Mouse (Mus musculus): ENCODE measurements around the gene Acbd4. TPM values are rescaled to one million over a fixed set of nuclear protein-coding genes. Genes with fewer than 3 reads are reported as not detected.

The Acbd4 gene
- total RNA-seq, 2 experiments from 2014 or later, result 58.4 to 64.4 TPM

DNA sequence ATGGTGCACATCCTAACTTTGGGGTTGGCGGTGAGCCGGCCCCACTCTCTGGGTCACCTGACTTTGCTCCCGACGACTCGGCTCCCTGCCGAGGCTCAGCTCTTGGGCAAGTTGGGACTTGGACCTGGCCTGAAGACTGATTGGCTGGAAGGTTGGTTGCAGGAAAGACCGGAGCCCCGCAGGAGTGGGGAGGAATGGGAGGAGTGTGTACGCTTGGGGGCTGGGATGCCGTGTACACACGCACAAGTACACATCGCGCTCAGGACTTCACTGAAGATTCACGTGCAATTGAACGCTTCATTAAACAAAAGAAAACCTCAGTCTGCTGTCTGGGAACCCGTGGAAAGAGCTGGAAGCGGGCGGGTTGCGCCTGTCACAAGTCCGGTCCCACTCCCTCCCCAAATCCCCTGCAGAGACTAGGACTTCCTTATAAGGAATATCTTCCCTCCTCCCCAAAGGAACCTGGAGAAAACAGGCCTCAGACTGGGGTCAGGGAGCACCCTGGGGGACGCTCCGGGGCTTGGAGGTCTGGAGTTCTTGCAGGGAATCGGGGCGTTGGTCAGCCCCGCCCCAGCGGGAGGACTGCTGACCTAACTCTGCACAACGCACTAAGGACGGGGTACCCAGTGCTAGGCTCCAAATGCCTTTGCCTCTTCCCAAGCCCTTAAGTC lies 10.5 kb downstream of the Acbd4 start:
- DNase-seq (ENCODE audit: low spot score in 2 of 2), result peak; percentile 41 to 53

- DNase-seq (ENCODE audit: low spot score in 2 of 2), result no peak
Observed at GRCm38 (mm10) chr11:103112552-103112912, 11.1 kb downstream of the Acbd4 start.

- DNase-seq (ENCODE audit: low spot score in 2 of 2), result no peak
Observed at GRCm38 (mm10) chr11:103113005-103113404, 11.5 kb downstream of the Acbd4 start.

DNA sequence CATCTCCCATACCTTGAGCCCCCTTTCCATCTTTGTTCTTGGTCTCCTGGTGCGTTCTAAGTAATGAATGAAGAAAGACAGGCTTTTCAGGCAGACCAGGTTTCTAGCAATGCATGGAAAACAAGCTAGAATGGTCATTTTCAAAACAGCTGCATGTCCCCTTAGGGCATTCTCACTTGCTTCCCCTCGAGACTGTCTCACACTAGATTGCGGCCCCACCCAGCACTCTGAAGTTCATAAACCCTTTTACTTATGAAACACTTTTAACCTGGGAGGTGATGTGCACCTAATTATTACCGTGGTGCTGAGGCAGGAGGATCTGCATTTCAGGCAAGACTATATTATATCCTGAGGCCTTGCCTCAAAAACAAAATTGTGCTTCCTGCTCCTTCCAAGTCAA lies 12.3 kb downstream of the Acbd4 start:
- no peak for DNase-seq (ENCODE audit: low spot score in 2 of 2)

- DNase-seq (ENCODE audit: low spot score in 2 of 2), result no peak
Observed at GRCm38 (mm10) chr11:103114270-103114943, 12.9 kb downstream of the Acbd4 start.

- DNase-seq (ENCODE audit: low spot score in 2 of 2), result peak in 1 of 2 experiments; percentile 55
Observed at GRCm38 (mm10) chr11:103115163-103116007, 13.9 kb downstream of the Acbd4 start.

- peak; percentile 98 to 100 for DNase-seq (ENCODE audit: low spot score in 2 of 2)
Observed at GRCm38 (mm10) chr11:103116008-103116818, 14.7 kb downstream of the Acbd4 start, which contains the start of gene Hexim1. Gene Hexim1, plus strand, starts transcription at chr11:103116231.

DNA sequence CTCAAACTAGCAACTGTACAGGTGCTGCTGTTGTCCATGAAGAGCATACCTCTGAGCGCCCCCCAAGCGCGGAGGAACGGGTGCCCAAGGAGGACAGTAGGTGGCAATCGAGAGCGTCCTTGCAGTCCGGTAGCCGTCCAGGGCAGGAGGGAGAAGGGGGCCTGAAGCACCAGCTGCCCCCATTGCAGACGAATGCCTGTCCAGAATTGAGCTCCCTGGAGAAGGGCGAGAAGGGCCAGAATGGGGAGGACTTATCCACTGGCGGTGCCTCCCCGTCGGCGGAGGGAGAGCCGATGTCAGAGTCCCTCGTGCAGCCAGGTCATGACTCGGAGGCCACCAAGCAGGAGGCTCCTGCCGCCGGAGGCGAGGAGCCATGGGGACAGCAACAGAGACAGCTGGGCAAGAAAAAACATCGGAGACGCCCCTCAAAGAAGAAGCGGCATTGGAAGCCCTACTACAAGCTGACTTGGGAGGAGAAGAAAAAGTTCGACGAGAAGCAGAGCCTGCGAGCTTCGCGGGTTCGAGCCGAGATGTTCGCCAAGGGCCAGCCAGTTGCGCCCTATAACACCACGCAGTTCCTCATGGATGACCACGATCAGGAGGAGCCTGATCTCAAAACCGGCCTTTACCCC lies 15.6 kb downstream of the Acbd4 start:
- peak; percentile 51 to 62 for DNase-seq (ENCODE audit: low spot score in 2 of 2)

GRCm38 (mm10) chr11:103117591-103118009 lies 16.1 kb downstream of the Acbd4 start:
- DNase-seq (ENCODE audit: low spot score in 2 of 2), result no peak

GRCm38 (mm10) chr11:103118866-103119265 lies 17.4 kb downstream of the Acbd4 start:
- no peak for DNase-seq (ENCODE audit: low spot score in 2 of 2)

GRCm38 (mm10) chr11:103119609-103120008 lies 18.1 kb downstream of the Acbd4 start:
- DNase-seq (ENCODE audit: low spot score in 2 of 2), result no peak

DNA sequence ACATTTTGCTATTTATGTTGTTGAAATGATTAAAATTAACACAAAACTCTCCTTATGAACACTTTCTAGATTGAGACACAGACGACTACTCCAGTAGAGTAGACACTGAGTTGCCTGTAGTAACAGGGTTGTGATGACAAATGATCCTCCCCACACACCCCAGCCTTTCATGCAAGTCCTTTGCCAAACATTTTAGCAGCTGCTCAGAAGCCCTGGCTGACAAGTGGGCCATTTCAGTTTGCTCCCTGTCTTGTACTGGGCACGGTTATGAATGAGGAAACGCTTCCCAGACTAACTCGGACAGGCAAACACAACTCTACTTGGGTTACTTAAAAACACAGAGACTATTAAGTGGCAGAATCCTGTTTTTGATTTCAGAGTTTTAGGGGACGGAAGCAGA lies 18.8 kb downstream of the Acbd4 start:
- DNase-seq (ENCODE audit: low spot score in 2 of 2), result no peak

DNA sequence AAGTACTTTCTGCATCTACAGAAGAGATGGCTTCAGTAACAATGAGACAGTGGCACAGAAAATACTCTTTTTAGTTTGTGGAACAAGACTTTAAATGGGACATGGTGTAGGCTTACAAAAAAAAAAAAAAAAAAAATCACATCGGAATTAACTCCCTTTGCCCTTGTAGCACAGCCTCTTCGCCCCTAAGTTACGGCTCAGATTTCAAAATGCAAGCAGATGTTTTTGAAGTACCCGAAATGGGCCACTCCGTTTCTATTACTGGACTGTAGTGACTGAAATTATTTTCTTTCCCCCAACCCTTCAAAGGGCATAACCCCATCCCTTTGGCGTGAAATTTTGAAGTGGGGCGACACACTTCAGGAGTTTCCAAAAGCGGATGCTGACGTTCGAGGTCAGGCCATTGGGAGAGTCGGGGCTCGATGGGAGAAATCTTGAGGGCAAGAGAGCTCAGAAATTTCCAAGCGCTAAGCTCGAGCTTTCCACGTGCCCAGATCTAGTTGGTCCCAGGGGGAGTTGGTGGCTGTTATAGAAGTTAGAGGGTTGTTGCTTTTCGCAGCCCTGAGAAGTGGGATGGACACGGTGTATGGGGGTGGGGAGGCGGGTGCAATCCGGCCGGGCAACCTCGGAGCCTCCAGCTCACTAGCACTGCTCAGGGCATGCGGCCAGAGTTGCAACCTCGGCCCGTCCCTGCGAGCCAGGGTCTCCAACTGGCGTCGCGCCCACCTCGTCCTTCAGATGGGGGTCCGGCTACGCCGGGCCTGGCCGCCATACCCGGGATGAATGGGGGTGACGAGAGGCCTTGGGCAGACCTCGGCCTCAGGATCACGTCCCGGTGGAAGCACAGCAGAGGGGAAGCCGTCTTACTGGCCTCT lies 30.5 kb downstream of the Acbd4 start, which contains the start of gene Hexim2:
TSS of gene Hexim2 (plus strand) at position 729 of the 875 bp plus-strand sequence.
- peak; percentile 47 to 52 for DNase-seq (ENCODE audit: low spot score in 2 of 2)

- DNase-seq (ENCODE audit: low spot score in 2 of 2), result peak; percentile 99
Observed at GRCm38 (mm10) chr11:103132576-103133455, 31.3 kb downstream of the Acbd4 start.

DNA sequence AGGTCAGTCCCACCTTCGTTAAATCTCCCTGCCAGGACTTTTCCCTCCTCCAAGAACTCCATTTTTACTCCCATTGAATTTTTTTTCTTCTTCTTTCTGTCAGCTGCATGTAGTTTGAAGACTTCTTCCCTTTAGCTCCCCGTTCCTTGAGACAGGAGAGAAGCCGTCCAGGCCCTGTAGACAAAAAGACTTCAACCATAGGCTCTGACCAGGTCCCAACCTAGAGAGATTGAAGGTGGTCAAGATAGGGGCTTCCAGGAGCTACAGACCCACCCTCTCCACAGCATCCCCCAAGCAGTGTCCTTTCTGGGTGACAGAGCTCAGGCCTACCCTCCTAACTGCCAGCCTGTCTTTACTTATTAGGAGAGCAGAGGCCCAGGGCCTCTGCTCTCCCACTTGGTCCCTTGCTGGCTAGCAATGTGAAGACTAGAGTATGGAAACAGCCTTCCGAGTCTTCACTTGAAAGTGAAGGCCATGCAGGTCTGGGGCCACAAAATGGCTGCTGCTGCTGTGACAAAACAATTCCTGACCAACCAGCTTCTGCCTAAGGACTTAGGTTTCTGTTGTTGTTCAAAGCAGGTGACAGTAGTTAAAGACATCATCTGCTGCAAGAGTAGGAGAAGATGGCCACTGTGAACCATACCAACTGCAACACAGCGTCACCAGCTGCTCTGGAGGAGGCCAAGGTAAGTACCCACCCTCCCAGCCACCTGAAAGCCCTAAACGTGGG lies 32.1 kb downstream of the Acbd4 start:
- DNase-seq (ENCODE audit: low spot score in 2 of 2), result no peak

DNA sequence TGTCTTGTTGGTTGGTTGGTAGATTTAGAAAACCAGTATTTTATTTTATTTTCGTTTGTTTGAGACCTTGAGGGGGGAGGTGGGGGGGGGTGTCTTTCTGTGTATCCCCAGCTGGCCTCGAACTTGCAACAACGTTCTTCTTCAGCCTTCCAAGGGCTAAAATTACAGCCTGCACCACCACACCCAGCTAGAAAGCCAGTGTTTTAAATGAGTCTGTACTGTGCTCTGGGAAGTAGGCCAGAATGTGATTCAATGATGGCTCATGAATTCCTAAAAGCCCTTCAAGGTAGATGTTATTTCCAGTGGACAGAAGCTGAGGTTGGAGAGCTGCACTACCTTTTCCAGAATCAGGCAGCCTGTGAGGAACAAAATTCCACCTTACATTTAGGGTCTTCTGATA lies 32.7 kb downstream of the Acbd4 start:
- no peak for DNase-seq (ENCODE audit: low spot score in 2 of 2)

GRCm38 (mm10) chr11:103136039-103136577 lies 34.6 kb downstream of the Acbd4 start:
- DNase-seq (ENCODE audit: low spot score in 2 of 2), result no peak

All from adrenal gland, postnatal 4 days (tissue).